Mouse (Mus musculus) T-helper 2 cell (primary cell): ENCODE data around the gene Alpl.

Experiments used
- in situ Hi-C: fragments of 300-600 bp; cut with MboI, MseI; formaldehyde crosslinking; loops from one replicate; pipeline ENCODE4 v1.15.1; 2025; ENCODE audit warnings: high pct_unique_total_duplicates

Alpl gene

DNA sequence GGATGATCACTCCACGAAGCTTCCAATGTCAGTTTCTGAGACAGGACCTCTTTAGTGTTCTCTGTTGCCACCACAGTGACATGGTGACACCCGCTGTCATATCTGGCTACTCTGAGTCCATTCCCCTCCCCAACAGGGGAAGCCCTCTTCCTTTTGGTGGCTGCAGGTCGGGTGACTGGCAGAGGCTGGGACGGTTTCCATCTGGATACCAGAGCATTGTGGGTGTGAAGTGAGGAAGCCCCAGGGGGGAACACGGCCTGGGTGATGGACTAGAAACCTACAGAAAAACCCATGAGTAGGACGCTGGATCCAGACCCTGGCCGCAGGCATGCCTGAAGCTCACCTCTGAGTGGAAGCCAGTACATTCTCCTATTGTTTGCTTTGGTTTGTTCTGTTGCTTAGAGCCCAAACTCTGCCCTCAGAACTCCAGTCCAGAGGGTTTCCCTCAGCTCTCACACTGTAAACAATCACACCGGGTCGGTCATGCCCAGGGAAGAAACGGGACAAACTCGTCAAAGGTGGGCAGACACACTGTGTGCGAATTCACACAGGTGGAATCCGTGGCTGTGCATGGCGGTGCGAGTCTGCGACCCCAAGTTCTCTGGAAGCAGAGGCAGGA is 23.6 kb downstream of the Alpl start:
- in situ Hi-C loops, result no loop called here

- in situ Hi-C loops, result no loop called here
These were observed 24.4 kb downstream of the Alpl start for GRCm38 (mm10) chr4:137771749-137772148.

DNA sequence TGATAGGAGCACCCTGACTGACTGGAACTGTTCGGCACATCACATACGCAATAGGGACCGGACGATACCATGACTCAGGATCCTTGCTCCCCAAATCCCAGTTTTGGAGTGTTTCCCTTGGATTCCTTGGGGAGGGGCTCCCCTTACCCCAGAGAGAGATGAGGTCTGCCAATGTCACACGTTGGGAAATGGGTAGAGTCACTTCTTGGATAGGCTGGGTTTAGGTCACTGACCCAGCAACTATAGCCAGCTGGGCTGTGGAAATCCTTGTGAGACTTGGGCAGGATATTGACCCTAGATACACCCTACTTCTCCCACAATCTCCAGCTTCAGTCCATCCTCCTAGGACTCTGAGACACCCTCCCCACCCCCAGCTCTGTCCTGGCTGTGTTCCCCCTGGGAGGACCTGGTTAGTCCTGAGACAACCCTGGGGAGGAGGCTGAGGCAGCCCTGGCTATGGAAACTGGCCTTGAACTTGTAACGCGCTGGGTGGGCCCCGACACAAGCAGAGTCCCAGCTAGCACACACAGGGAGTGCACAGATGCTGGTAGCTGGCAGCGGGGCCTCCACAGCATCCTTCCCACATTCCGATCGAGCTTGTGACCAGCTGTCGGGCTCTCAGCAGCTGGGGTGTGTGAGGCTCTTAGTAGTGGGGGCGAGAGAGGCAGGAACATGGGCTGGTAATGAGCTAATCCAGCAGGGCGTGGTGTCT is 25.1 kb downstream of the Alpl start:
- in situ Hi-C loops, result no loop called here

DNA sequence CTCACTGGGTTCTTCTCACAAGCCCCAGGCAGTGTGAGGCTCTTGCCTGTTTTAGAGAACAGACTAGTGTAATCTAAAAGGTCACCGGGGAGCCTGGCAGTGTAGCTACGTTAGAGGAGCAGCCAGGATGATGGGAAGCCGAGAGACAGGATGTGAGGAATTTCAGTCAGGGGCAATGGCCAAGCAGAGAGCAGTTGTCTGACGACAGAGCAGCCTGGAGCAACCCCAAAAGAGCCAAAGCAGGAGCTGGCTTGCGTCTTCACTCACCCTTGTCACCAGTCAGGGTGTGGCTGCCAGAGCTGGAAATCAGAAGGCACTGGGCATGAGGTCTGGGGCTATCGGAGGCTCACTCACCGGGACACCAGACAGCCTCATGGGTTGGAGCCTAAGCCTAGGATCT is 26.5 kb downstream of the Alpl start:
- in situ Hi-C loops, result no loop called here

GRCm38 (mm10) chr4:137768831-137769230 is 27.4 kb downstream of the Alpl start:
- in situ Hi-C loops, result no loop called here

DNA sequence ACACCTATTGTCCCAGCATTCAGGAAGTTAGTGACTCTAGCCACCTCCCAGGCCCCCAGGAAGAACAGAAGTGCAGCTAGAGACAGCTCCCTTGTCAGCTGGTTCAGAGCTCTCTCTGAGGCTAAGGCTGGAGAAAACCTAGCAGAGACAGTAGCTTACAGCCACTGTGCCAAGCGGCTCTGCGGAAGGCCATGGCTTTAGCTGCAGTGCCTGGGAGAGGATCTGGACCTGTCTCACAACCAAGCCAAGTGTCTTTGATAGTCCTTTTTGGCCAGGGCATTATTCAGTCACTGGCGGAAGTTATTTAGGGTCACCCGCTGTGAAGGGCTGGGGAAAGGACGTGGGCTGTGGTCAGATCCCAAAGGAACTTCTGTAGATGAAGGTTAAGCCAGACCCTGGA is 27.8 kb downstream of the Alpl start:
- in situ Hi-C loops, result no loop called here

- in situ Hi-C loops, result no loop called here
These were observed 29.8 kb downstream of the Alpl start for GRCm38 (mm10) chr4:137766365-137766764.

DNA sequence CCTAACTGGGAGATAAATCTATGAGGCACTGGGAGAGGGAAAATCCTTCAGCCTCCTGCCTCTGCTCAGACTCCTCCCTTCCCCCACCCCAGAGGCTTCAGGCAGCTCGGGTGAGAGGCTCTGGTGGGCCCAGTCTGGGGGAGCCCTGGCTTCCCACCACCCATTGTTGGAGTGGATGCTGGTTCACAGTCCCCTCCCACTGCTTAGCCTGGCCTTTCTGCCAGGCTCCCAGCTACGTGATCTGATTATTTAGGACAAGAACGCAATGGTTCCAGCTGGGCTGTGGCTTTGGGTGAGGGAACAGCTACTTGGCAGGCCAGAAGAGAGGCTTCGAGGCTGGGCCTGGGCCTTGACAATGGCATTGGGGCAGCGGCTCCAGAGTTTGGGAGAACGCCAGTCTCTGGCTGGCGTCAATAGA is 30.6 kb downstream of the Alpl start:
- in situ Hi-C loops, result no loop called here

- in situ Hi-C loops, result no loop called here
These were observed 31.6 kb downstream of the Alpl start for GRCm38 (mm10) chr4:137764621-137765020.

- in situ Hi-C loops, result no loop called here
These were observed 32.2 kb downstream of the Alpl start for GRCm38 (mm10) chr4:137763920-137764495.

DNA sequence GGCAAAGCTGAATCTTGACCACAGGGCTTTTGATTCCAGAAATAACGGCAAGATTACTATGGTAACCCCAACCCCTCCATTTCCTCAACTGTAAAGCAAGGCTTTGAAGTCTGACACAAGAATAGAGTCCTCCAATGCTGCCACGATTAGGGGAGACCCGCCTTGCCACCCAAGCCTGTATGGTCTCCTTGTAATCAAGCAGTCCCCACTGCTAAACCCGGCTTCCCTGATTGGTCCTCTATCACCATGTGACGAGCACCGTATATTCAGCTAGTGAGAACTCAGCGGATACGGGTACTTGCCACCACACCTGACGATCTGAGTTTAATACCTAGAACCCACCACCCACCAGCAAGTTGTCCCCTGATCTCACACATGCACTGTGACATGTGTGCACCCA is 33.3 kb downstream of the Alpl start:
- in situ Hi-C loops, result no loop called here

DNA sequence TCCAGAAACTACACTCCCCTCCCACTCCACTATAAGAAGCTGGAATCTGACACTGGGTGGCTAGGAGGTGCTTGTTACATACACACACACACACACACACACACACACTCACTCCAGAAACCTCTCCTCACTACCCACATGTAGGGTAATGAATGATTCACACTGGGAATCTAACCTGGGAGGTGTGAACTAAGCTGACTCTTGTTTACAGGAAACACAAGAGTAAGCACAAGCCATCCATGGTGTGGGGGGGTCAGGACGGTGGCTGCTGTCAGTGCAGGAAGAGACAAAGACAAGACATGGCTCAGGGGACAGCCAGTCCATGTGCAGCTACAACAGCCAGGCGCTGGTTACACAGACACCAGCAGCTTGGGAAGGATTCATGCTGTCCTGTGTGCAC is 41.7 kb downstream of the Alpl start:
- in situ Hi-C loops, result no loop called here

DNA sequence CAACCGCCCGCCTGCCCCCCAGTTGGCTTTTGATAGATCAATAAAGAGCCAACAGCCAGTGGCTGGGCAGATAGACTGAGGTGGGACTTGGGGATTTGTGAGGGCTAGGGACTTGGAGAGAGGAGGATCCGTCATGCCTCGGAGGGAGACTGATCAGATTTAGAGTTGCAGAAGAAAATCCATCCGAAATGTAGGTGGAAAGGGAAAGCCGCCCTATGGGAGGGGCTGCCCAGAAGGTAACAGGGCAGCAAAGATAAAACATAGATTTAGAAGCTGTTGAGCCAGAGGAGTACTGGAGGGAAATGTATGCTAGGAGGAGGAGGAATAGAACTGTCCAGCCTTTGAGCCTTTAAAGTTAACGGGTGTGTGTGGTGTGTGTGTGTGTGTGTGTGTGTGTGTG is 43.0 kb downstream of the Alpl start:
- in situ Hi-C loops, result no loop called here

GRCm38 (mm10) chr4:137752471-137752870 is 43.7 kb downstream of the Alpl start:
- in situ Hi-C loops, result no loop called here

- in situ Hi-C loops, result no loop called here
These were observed 44.5 kb downstream of the Alpl start for GRCm38 (mm10) chr4:137751717-137752116.

- in situ Hi-C loops, result no loop called here
These were observed 44.9 kb downstream of the Alpl start for GRCm38 (mm10) chr4:137751310-137751709.

DNA sequence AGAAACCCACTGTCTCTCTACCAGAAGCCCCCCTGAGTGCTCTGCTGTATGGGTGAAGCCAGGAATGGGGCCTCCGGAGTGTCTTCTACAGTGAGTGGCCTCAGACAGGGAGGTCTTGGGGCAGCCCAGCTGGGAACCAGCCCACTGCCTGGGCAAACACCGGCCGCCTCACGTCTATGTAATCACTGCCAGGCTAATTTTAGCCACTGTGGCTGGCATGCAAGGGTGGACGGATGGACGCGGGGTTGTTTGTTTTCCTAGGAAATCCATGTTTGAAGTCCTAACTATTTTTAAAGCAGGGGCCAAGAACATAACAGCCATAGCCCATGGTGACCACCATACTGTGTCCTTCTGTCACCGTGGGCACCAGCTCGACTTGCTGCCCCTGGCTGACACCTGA is 46.1 kb downstream of the Alpl start:
- in situ Hi-C loops, result no loop called here

DNA sequence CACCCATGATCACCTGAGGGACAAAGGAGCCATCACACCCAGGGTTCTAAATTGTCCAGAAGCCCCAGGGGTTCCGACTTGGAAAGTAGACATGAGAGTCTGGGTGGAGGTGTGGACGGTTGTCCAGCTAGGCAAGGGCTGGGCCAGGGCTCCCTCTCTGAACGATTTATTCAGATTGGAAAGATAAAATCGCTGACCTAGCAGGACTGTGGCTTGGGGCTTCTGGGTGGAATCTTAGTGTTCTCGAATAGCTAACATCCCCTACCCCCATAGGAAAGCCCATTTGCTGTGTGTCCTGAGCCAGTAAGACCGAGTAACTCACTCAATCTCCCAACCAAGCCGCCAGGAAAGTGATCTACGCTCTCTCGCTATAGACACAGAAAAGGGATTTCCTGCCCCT is 46.5 kb downstream of the Alpl start:
- in situ Hi-C loops, result no loop called here

GRCm38 (mm10) chr4:137748726-137749125 is 47.5 kb downstream of the Alpl start:
- in situ Hi-C loops, result no loop called here

- in situ Hi-C loops, result no loop called here
These were observed 48.6 kb downstream of the Alpl start for GRCm38 (mm10) chr4:137747590-137747989.

GRCm38 (mm10) chr4:137747091-137747490 is 49.1 kb downstream of the Alpl start:
- in situ Hi-C loops, result no loop called here

GRCm38 (mm10) chr4:137744433-137744918 is 51.7 kb downstream of the Alpl start:
- in situ Hi-C loops, result no loop called here

DNA sequence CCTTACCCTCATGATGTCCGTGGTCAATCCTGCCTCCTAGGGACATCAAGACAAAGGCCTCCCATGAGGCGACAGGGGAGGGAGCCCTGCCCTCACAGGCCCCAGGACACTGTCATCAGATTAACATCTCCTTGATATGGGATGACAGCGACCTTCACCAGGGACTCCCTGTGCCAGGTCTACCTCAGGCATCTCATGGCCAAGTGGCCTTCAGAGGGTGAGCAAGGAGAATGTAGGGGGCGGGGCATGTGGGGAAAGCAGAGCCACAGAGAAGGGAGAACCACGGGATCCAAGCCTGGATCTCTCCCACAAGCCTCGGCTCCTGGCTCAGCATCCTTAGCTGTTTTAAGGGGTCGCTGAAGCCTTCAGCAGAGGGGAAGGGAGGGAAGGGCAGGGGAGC is 52.4 kb downstream of the Alpl start:
- in situ Hi-C loops, result no loop called here
